Mouse (Mus musculus): ENCODE results near the gene Flt4.

- TF ChIP-seq CTCF (IDR thresholded peaks at IDR 0.05; ENCODE audit: low read depth) (no peak), EP300 (IDR thresholded peaks at IDR 0.05; ENCODE audit: low read depth) (no peak)
Observed at GRCm38 (mm10) chr11:49612154-49612553, 3.1 kb downstream of the Flt4 start.
